Mouse (Mus musculus): Measurements from ENCODE around the gene Acad12. TPM values are rescaled to one million over a fixed set of nuclear protein-coding genes. Genes with fewer than 3 reads are reported as not detected.

The Acad12 gene
- 2.3 and 2.4 TPM in 2 replicates for polyA plus RNA-seq (2012; rRNA removed)

DNA sequence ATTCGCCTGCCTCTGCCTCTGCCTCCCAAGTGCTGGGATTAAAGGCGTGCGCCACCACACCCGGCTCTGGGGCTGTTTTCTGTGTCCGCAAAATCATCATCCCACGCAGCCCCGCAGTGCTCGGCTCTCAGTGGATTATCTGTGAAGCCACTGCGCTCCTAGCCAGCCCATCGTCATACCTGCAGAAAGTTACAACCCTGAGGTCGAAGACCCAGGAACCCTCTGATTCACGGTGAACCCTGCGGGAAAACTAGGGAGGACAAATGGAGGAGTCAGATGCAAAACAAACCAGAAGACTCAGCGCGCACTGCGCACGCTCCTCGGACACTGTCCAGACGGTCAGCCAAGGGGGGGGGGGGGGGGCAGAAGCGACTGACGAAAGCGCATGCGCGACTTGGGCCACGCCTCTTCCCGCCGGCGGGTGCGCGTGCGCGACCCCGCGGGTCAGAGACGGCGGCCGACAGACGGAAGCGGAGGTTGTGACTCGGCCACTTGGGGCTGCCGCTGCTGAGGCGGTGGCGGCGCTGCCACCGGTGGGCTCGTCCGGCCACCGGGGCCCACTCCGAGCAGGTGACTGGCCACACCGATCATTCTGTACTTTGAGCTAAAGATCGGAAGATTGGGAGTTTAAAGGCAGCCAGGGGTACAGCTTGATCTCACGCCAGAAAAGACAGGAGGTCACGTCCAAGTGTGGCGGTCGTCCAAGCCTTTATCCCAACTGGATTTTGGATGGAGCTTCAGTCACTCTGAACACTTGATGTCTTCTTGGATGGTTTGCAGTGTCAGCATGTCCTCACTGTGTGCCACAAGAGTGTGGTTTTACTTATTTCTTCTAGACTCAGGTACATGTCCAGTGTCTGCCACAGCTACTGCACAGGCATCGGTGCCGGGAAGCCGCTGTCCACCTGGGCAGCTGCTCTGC lies at the start of gene Acad12:
Gene Acad12 (minus strand): TSS at position 347 of the 922 bp plus-strand sequence.

DNA sequence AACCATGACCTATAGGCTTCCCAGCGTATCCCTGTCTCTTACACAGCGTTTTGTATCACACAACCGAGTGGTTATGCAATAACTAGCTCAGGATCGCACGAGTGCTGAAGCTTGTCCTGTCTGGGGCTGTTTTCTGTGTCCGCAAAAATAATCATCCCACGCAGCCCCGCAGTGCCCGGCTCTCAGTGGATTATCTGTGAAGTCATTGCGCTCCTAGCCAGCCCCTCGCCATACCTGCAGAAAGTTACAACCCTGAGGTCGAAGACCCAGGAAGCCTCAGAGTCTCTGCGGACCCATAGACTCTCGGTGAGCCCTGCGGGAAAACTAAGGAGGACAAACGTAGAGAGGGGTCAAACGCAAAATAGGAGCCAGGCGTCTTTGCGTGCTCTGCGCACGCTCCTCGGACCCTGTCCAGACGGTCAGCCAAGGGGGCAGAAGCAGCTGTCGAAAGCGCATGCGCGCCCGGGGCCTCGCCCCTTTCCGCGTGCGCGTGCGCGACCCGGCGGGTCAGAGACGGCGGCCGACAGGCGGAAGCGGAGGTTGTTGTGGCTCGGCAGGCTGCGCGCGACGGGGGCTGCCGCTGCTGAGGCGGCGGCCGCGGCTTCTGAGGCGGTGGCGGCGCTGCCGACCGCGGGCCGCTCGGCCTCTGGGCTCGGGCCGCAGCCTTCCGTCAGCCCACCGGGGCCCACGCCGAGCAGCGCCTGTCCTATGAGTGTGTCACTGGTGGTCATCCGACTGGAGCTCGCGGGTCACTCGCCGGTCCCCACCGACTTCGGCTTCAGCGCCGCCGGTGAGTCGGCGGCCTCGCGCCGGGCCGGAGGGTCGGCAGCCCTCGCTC lies 41.5 kb upstream of the Acad12 start, which contains the start of the genes Acad10 and Brap:
Gene Acad10 (minus strand): TSS at position 456 of the 838 bp plus-strand sequence.
Gene Brap (plus strand): TSS at position 505 of the 838 bp plus-strand sequence.

DNA sequence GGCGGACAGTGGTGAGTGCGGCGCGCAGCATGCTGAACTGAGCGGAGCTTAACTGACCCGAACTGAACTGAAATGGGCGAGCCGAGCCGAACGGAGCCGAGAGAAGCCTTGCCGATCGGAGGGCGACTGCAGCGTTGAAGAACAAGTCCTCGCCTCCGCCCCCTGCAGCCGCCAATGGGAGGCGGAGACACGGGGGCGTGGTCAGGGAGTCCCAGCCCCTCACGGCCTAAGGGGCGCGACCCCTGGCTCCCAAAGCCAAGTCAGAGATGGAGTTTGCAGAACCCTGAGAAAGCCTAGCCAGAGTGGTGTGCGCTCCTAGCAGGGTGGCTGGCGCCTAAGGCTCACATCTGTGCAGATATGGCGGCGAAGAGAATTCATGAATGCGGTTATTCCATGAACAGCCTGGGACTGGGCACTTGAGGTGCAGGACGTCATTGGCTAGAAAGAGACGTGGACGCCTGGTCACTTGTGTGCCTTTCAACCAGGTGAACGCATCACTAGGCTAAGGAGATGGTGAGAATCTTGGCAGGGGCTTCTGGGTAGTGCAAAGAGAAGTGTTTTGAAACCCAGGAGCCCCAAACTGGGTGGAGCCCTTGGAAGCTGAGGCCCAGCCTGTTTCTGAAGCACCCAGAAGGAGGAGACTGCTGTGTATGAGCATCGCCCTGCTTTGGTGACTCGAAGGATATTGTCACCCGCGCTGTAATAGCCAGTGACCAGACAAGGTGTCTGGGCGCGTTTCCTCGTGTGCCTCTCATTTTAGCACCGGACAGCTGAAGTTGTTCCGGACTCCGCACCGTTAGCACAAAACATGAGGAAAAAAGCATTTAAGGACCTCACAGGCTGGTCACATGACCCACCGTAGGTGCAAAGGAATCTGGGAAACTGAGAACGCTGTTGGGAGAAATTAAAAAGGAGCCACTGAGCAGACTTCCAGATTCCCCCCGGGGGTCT lies 25.0 kb downstream of the Acad12 start, which contains the start of gene Aldh2:
Gene Aldh2 (minus strand): TSS at position 374 of the 951 bp plus-strand sequence.

Other genes starting within 250 kb of the Acad12 start
- gene Trafd1, start 233.3 kb downstream of the Acad12 start, polyA plus RNA-seq (2012; rRNA removed): 168 and 172 TPM in 2 replicates
- 33.8 and 35.4 TPM in 2 replicates for gene Naa25, start 221.0 kb downstream of the Acad12 start, polyA plus RNA-seq (2012; rRNA removed)
- 1.3 and 2.2 TPM in 2 replicates for gene Tmem116, start 167.0 kb downstream of the Acad12 start, polyA plus RNA-seq (2012; rRNA removed)
- gene Erp29, start 166.4 kb downstream of the Acad12 start, polyA plus RNA-seq (2012; rRNA removed): 141 and 157 TPM in 2 replicates
- not detected in 2 replicates for gene Adam1b, start 115.5 kb downstream of the Acad12 start, polyA plus RNA-seq (2012; rRNA removed)
- gene Adam1a, start 73.5 kb downstream of the Acad12 start, polyA plus RNA-seq (2012; rRNA removed): 35.6 and 38.7 TPM in 2 replicates
- gene Gm42878, start 73.5 kb downstream of the Acad12 start, polyA plus RNA-seq (2012; rRNA removed): 0.14 and 0.36 TPM in 2 replicates
- gene Mapkapk5, start 73.0 kb downstream of the Acad12 start, polyA plus RNA-seq (2012; rRNA removed): 126 and 129 TPM in 2 replicates
- 133 and 141 TPM in 2 replicates for gene Aldh2, start 25.1 kb downstream of the Acad12 start, polyA plus RNA-seq (2012; rRNA removed)
- gene Acad10, start 41.6 kb upstream of the Acad12 start, polyA plus RNA-seq (2012; rRNA removed): 1.4 and 2.0 TPM in 2 replicates
- gene Brap, start 41.6 kb upstream of the Acad12 start, polyA plus RNA-seq (2012; rRNA removed): 34.8 and 36.3 TPM in 2 replicates
- gene Atxn2, start 92.4 kb upstream of the Acad12 start, polyA plus RNA-seq (2012; rRNA removed): 129 and 141 TPM in 2 replicates
- gene Sh2b3, start 218.7 kb upstream of the Acad12 start, polyA plus RNA-seq (2012; rRNA removed): 8.4 and 8.5 TPM in 2 replicates
- gene Pheta1, start 230.0 kb upstream of the Acad12 start, polyA plus RNA-seq (2012; rRNA removed): 36.3 and 38.2 TPM in 2 replicates